Comparison of ENCODE assay signal across 9 mouse cellular contexts in the genomic region with DNA sequence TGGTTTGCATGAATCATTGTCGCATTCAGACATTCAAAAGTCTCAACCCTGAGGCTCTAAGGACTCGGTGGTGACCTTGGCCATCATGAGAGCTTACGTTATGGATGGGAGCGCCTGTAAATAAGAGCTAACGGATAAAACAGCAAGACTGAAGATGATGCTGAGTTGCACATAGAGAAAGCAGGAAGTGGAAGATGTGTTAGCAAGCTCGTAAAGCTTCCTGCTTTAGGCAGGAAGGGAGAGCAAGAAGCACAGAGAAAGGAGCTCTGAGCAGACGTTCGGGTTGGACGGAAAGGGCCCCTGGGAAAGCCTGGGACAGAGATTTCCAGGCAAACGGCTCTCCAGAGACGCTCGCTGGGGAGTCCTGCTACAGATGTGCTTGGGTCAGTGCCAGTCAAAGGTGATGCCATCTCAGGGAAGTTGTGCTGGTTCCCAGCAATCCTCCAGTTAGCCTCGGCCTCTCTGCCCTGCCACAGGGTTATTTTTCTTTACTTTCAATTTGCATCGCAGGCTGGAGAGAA. TPM values are rescaled to one million over a fixed set of nuclear protein-coding genes. Genes with fewer than 3 reads are reported as not detected.
DNase-seq lines count a peak whose midpoint lies in the region; ATAC-seq and TF ChIP-seq lines count a peak whose summit lies in the region.
"Had no signal": no experiment of that assay in that cellular context is flagged by ENCODE, and none has a peak within 500 bp of the region (broad histone marks: within the 10 kb centered on the region; RNA-seq: fewer than 3 reads in every experiment).

No protein-coding gene starts in this region.

- H3K4me2 ChIP-seq in midbrain, embryonic 11.5 days, result no peak overlapping the region
- peak overlapping the region; percentile 34 for H3K4me2 ChIP-seq in hindbrain, embryonic 16.5 days (ENCODE audit: low read length)

- no peaks in the 10 kb centered on the region; the same call in 1 of the 2 replicates for H3K4me1 ChIP-seq in midbrain, embryonic 11.5 days (ENCODE audit: control insufficient read depth, insufficient read depth, low read length)
- H3K4me1 ChIP-seq in midbrain, embryonic 10.5 days, result peaks cover 15% of the 10 kb centered on the region
- peaks cover 12% of the 10 kb centered on the region for H3K4me1 ChIP-seq in hindbrain, embryonic 16.5 days (ENCODE audit: control insufficient read depth, insufficient read depth, low read depth, low read length)
- no peaks in the 10 kb centered on the region for H3K4me1 ChIP-seq in small intestine, adult 2 months (ENCODE audit: control insufficient read depth, insufficient read depth, insufficient read length, low read length)

- no peak overlapping the region for H3K4me3 ChIP-seq in midbrain, embryonic 11.5 days (ENCODE audit: low read depth, low read length)
- no peak overlapping the region for H3K4me3 ChIP-seq in midbrain, embryonic 10.5 days
- no peak overlapping the region for H3K4me3 ChIP-seq in hindbrain, embryonic 16.5 days (ENCODE audit: low read length)
- no peak overlapping the region for H3K4me3 ChIP-seq in small intestine, adult 2 months (ENCODE audit: low read depth, low read length)

- no peak for TF ChIP-seq POLR2A in small intestine, adult 2 months (IDR thresholded peaks at IDR 0.05; ENCODE audit: low read depth, low read length)

- TF ChIP-seq CTCF in small intestine, adult 2 months (IDR thresholded peaks at IDR 0.05; ENCODE audit: extremely low read depth, insufficient read length, insufficient replicate concordance, low read depth, low read length), result no peak

- ATAC-seq in frontal cortex, adult (ENCODE audit: low TSS enrichment), result peak; percentile 44; the same call in 1 of the 2 replicates
- no peak for ATAC-seq in midbrain, embryonic 11.5 days (ENCODE audit: low FRiP score)
- ATAC-seq in hindbrain, embryonic 16.5 days, result peak; percentile 29; the same call in 1 of the 2 replicates
- ATAC-seq: intestine, postnatal 0 days had no signal

- no peak for DNase-seq in frontal cortex, adult 2 months (ENCODE audit: extremely low spot score in 1 of 2, low spot score in 1 of 2)
- peak; percentile 82 for DNase-seq in midbrain, embryonic 11.5 days (ENCODE audit: low spot score, missing footprints)
- no peak for DNase-seq in midbrain, embryonic 10.5 days (ENCODE audit: low spot score)
- DNase-seq in right cerebral cortex, postnatal 36 days (ENCODE audit: low spot score in 2 of 2), result no peak
- DNase-seq in Muller cell, postnatal 12 days (ENCODE audit: inconsistent ontology term), result no peak

- H3K36me3 ChIP-seq in midbrain, embryonic 11.5 days (ENCODE audit: control insufficient read depth, insufficient read depth, low read length), result no peaks in the 10 kb centered on the region
- no peaks in the 10 kb centered on the region for H3K36me3 ChIP-seq in midbrain, embryonic 10.5 days
- H3K36me3 ChIP-seq in hindbrain, embryonic 16.5 days (ENCODE audit: control insufficient read depth, insufficient read depth, low read length), result no peaks in the 10 kb centered on the region
- no peaks in the 10 kb centered on the region; the same call in 1 of the 2 replicates for H3K36me3 ChIP-seq in small intestine, adult 2 months (ENCODE audit: control insufficient read depth, insufficient read depth, low read length)

- H3K27me3 ChIP-seq in midbrain, embryonic 11.5 days (ENCODE audit: control insufficient read depth, insufficient read depth, low read length), result no peaks in the 10 kb centered on the region
- H3K27me3 ChIP-seq in midbrain, embryonic 10.5 days (ENCODE audit: low read depth, poor library complexity, severe bottlenecking), result no peaks in the 10 kb centered on the region
- no peaks in the 10 kb centered on the region for H3K27me3 ChIP-seq in hindbrain, embryonic 16.5 days (replicated peaks; ENCODE audit: control insufficient read depth, insufficient read depth, low read length)
- H3K27me3 ChIP-seq in small intestine, adult 2 months (ENCODE audit: control insufficient read depth, insufficient read depth, low read length), result no peaks in the 10 kb centered on the region

- no peak overlapping the region for H3K9ac ChIP-seq in midbrain, embryonic 11.5 days (ENCODE audit: low read length)
- peak overlapping the region; percentile 44 for H3K9ac ChIP-seq in hindbrain, embryonic 16.5 days (ENCODE audit: low read depth, low read length)

- 78% methylated on average over 14 of the region's 14 CpGs for WGBS in midbrain, embryonic 11.5 days
- whole genome bisulfite sequencing in midbrain, embryonic 10.5 days, result 84% methylated on average over 14 of the region's 14 CpGs
- WGBS in hindbrain, embryonic 16.5 days, result 52% methylated on average over 14 of the region's 14 CpGs
- 71% methylated on average over 14 of the region's 14 CpGs for WGBS in small intestine, adult 2 months

- no peak overlapping the region for H3K27ac ChIP-seq in midbrain, embryonic 11.5 days (ENCODE audit: low read depth, low read length)
- no peak overlapping the region for H3K27ac ChIP-seq in midbrain, embryonic 10.5 days (replicated peaks)
- H3K27ac ChIP-seq in hindbrain, embryonic 16.5 days (ENCODE audit: low read depth, low read length), result peak overlapping the region; percentile 76
- peak overlapping the region; percentile 47; the same call in 1 of the 2 replicates for H3K27ac ChIP-seq in small intestine, adult 2 months (ENCODE audit: insufficient read depth, low read depth, low read length)

- H3K9me3 ChIP-seq in midbrain, embryonic 11.5 days (ENCODE audit: control insufficient read depth, low read length), result no peaks in the 10 kb centered on the region
- no peaks in the 10 kb centered on the region for H3K9me3 ChIP-seq in midbrain, embryonic 10.5 days (replicated peaks)
- no peaks in the 10 kb centered on the region for H3K9me3 ChIP-seq in hindbrain, embryonic 16.5 days (ENCODE audit: control insufficient read depth, low read length)

RNA-seq across cellular contexts. Expression of a gene that starts 40.7 kb away (rescaled TPM):
- polyA plus RNA-seq in frontal cortex, adult 2 months (2012; rRNA removed), result 7.6 and 10.7 TPM in 2 replicates
- polyA plus RNA-seq in midbrain, embryonic 11.5 days (2014; fragmentation: Nextera tagmentation; extraction: Ambion mirVana), result 3.5 and 4.3 TPM in 2 replicates
- 4.2 and 4.9 TPM in 2 replicates for polyA plus RNA-seq in midbrain, embryonic 10.5 days (2016; fragmentation: Nextera tagmentation; extraction: Ambion mirVana)
- polyA plus RNA-seq in hindbrain, embryonic 16.5 days (2015; fragmentation: Nextera tagmentation; extraction: Ambion mirVana), result 21.1 and 24.3 TPM in 2 replicates
- 6.5 and 24.7 TPM in 2 replicates for polyA plus RNA-seq in small intestine, adult 2 months (2012; rRNA removed)

Comparison
In these comparisons a context has a peak if more than half of its experiments do, and no peak if none do; other contexts are left out.
1. H3K27ac ChIP-seq: peak in hindbrain, embryonic 16.5 days (single experiment) and small intestine, adult 2 months (single experiment); none in midbrain, embryonic 11.5 days (single experiment) and midbrain, embryonic 10.5 days (single experiment).